Mouse (Mus musculus): ENCODE measurements at regions not wholly inside any gene's neighbourhood (a gene's known extent, or its start where the extent isn't known, plus 50 kb on each side); places are given as distances from the start of the nearest gene placed in this dataset.

DNA sequence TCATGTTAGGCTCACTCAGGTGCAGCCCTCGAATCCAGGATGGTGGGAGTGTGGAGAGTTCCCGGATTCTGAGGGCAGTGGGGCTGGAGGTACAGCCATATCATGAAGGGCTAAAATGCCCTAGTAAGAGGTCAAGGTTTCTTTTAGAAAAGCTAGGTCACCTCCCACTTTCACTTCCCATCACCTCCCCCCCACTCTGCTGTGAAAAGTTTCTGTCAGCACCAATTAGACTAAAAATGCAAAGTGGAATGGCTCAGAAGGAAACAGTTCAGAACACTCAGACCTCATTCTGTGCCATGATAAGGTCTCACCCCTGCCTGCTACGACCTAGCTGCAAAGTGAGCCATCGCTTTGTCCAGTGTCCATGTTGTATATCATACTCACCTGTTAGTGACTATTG, 448.7 kb upstream of the Hs6st1 start:
- H3K9ac ChIP-seq (ENCODE audit: low read length), result no peak overlapping the region
- no peaks in the 10 kb centered on the region for H3K27me3 ChIP-seq (ENCODE audit: control insufficient read depth, insufficient read depth, low read length)
- TF ChIP-seq CTCF (IDR thresholded peaks at IDR 0.05; ENCODE audit: low read depth) (no peak), EP300 (optimal IDR thresholded peaks at IDR 0.05) (no peak)
- ATAC-seq (ENCODE audit: low FRiP score, low TSS enrichment) (no peak), DNase-seq (ENCODE audit: low spot score) (no peak)
- H3K9me3 ChIP-seq (ENCODE audit: control insufficient read depth, low read length), result no peaks in the 10 kb centered on the region
- no peak overlapping the region for H3K27ac ChIP-seq (replicated peaks)
- WGBS, result 83% methylated on average over 4 of the region's 4 CpGs
- H3K4me2 ChIP-seq (replicated peaks; ENCODE audit: low read depth), result no peak overlapping the region
- H3K36me3 ChIP-seq (ENCODE audit: control insufficient read depth, insufficient read depth, low read length), result no peaks in the 10 kb centered on the region
- H3K4me1 ChIP-seq (replicated peaks; ENCODE audit: control insufficient read depth, insufficient read depth), result no peaks in the 10 kb centered on the region
- no peak overlapping the region for H3K4me3 ChIP-seq (ENCODE audit: low read depth, low read length)

DNA sequence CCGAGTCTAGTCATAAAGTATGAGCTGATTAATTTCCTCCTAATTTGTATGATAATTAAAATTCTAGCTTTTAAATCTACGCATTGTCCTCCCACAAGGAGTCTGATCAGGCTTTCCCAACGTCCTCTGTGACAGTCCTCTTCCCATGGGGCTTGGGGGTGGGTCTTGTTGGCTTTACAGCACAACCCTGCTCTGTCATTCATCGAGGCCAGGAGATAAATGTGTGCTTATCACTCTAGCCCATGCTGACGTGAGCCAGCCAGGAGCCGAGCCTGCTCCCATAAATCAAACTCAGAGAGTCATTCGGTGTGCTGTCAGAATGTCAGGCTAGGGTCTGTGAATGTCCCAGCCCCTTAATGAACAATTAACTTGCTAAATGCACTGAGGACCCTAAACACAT, 425.6 kb upstream of the Hs6st1 start:
- no peak overlapping the region for H3K9ac ChIP-seq (ENCODE audit: low read length)
- no peak overlapping the region for H3K4me2 ChIP-seq (replicated peaks; ENCODE audit: low read depth)
- DNase-seq (ENCODE audit: low spot score) (no peak), ATAC-seq (ENCODE audit: low FRiP score, low TSS enrichment) (no peak)
- H3K4me3 ChIP-seq (ENCODE audit: low read depth, low read length), result no peak overlapping the region
- TF ChIP-seq CTCF (IDR thresholded peaks at IDR 0.05; ENCODE audit: low read depth) (no peak), EP300 (optimal IDR thresholded peaks at IDR 0.05) (no peak)
- H3K27ac ChIP-seq (replicated peaks), result no peak overlapping the region
- H3K9me3 ChIP-seq (ENCODE audit: control insufficient read depth, low read length), result no peaks in the 10 kb centered on the region
- H3K36me3 ChIP-seq (ENCODE audit: control insufficient read depth, insufficient read depth, low read length), result no peaks in the 10 kb centered on the region
- 28% methylated on average over 7 of the region's 7 CpGs for WGBS
- H3K4me1 ChIP-seq (replicated peaks; ENCODE audit: control insufficient read depth, insufficient read depth), result no peaks in the 10 kb centered on the region
- H3K27me3 ChIP-seq (ENCODE audit: control insufficient read depth, insufficient read depth, low read length), result no peaks in the 10 kb centered on the region

DNA sequence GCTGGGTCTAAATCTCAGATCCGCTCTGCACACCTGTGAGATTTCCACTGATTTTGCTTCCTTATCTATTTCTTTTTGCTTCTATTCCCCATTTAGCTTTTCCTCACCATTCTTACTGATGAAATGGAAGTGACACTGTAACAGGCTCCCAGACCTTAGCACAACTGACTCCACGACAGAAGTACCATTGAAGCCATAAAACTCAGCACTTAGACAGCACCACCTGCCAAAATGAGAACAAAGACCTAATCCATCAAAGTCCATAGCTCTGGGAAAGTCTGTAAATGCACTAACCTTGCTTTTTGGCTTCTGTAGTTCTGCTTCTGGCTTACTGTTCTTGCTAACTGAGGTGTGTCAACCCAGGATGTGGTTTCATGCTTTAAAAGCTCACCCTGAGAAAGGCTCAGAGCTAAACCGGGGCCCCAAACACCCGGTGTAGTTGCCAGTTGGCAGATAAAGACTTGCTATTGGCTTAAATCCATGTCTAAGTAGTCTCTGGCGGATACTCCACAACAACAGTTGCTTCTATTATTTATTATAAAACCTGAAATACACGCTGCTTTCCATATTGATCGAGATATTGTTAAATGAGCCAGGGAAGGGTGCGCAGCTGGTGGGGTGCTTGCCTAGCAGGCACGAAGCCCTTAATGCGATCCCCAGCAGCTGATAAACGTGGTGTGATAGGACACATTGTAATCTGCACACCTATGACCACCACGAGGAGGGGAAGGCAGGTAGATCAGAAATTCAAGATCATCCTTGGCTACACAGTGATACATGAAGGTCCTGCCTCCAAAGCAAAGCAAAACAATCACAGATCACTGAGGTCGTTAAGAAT, 414.9 kb upstream of the Hs6st1 start:
- no peak overlapping the region for H3K27ac ChIP-seq (replicated peaks)
- H3K9ac ChIP-seq (ENCODE audit: low read length), result no peak overlapping the region
- H3K4me2 ChIP-seq (replicated peaks; ENCODE audit: low read depth), result no peak overlapping the region
- ATAC-seq (ENCODE audit: low FRiP score, low TSS enrichment) (no peak), DNase-seq (ENCODE audit: low spot score) (no peak)
- H3K9me3 ChIP-seq (ENCODE audit: control insufficient read depth, low read length), result no peaks in the 10 kb centered on the region
- H3K4me1 ChIP-seq (replicated peaks; ENCODE audit: control insufficient read depth, insufficient read depth), result no peaks in the 10 kb centered on the region
- WGBS, result 64% methylated on average over 13 of the region's 13 CpGs
- TF ChIP-seq EP300 (optimal IDR thresholded peaks at IDR 0.05) (no peak), CTCF (IDR thresholded peaks at IDR 0.05; ENCODE audit: low read depth) (no peak)
- no peak overlapping the region for H3K4me3 ChIP-seq (ENCODE audit: low read depth, low read length)
- no peaks in the 10 kb centered on the region for H3K27me3 ChIP-seq (ENCODE audit: control insufficient read depth, insufficient read depth, low read length)
- H3K36me3 ChIP-seq (ENCODE audit: control insufficient read depth, insufficient read depth, low read length), result no peaks in the 10 kb centered on the region

DNA sequence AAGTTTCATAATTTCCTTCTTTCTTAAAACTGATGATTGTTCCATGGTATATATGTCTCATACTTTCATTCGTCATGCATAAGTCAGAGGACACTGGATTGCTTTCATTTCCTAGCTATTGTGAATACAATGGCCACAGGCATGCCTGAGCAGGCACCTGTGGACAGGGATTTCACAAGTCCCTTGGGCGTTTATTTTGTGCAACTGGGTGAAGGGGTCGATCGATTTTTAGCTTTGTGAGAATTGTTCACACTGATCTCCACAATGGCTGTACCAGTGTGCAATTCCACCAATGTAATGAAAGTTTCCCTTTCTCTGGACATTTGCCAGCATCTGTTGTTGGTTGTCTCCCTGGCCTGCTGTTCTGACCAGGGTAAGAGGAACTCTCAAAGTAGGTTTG, 405.2 kb upstream of the Hs6st1 start:
- Histone ChIP-seq H3K4me2 (replicated peaks; ENCODE audit: low read depth) (no peak overlapping the region), H3K27me3 (ENCODE audit: control insufficient read depth, insufficient read depth, low read length) (no peaks in the 10 kb centered on the region), H3K9me3 (ENCODE audit: control insufficient read depth, low read length) (no peaks in the 10 kb centered on the region), H3K4me3 (ENCODE audit: low read depth, low read length) (no peak overlapping the region), H3K4me1 (replicated peaks; ENCODE audit: control insufficient read depth, insufficient read depth) (no peaks in the 10 kb centered on the region), H3K27ac (replicated peaks) (no peak overlapping the region), H3K9ac (ENCODE audit: low read length) (no peak overlapping the region), H3K36me3 (ENCODE audit: control insufficient read depth, insufficient read depth, low read length) (no peaks in the 10 kb centered on the region)
- 63% methylated on average over 4 of the region's 4 CpGs for WGBS
- no peak for TF ChIP-seq CTCF (IDR thresholded peaks at IDR 0.05; ENCODE audit: low read depth)
- no peak for TF ChIP-seq EP300 (optimal IDR thresholded peaks at IDR 0.05)
- ATAC-seq (ENCODE audit: low FRiP score, low TSS enrichment), result no peak
- DNase-seq (ENCODE audit: low spot score), result no peak

DNA sequence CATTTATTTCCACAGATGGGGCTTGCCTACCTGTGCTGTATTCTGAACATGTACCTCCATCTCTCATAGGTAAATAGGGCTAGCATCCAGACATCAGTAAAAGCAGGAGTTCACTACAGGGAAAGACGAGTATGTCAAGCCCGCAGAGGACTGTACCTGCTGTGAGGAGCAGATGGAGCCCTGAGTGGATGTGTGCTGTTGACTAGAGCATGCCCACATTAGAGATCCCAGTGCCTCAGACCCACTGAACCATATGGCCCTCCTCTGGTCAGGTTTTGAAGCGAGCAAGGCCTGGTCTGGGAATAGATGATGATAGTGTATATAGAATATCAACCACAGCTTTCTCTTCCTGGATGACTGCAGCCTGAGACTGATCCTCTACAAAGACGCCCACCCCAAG, 394.7 kb upstream of the Hs6st1 start:
- Histone ChIP-seq H3K27me3 (ENCODE audit: control insufficient read depth, insufficient read depth, low read length) (no peaks in the 10 kb centered on the region), H3K9me3 (ENCODE audit: control insufficient read depth, low read length) (no peaks in the 10 kb centered on the region), H3K4me2 (replicated peaks; ENCODE audit: low read depth) (no peak overlapping the region), H3K4me1 (replicated peaks; ENCODE audit: control insufficient read depth, insufficient read depth) (no peaks in the 10 kb centered on the region), H3K4me3 (ENCODE audit: low read depth, low read length) (no peak overlapping the region), H3K36me3 (ENCODE audit: control insufficient read depth, insufficient read depth, low read length) (no peaks in the 10 kb centered on the region), H3K9ac (ENCODE audit: low read length) (no peak overlapping the region), H3K27ac (replicated peaks) (no peak overlapping the region)
- TF ChIP-seq CTCF (IDR thresholded peaks at IDR 0.05; ENCODE audit: low read depth), result no peak
- no peak for TF ChIP-seq EP300 (optimal IDR thresholded peaks at IDR 0.05)
- WGBS, result 90% methylated on average over 4 of the region's 4 CpGs
- ATAC-seq (ENCODE audit: low FRiP score, low TSS enrichment) (no peak), DNase-seq (ENCODE audit: low spot score) (no peak)

DNA sequence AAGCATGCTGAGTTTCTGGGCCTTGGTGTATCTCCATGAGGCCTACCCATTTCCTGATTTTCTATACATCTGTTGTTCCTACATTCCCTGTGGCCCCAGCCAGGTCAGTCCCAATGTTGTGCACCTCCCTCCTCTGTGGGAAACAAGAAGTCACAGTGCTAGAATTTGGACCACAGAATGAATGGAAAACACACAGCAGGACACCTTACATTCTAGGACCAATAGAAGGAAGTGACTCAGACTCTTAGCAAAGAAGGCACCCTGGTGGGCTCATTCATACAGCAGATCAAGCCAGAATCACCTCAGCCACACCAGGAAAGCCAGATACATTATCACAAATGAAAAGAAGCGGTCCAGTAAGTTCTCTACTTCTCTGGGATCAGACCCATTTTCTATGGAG, 394.2 kb upstream of the Hs6st1 start:
- WGBS, result 86% methylated on average over 1 of the region's 1 CpGs
- TF ChIP-seq EP300 (optimal IDR thresholded peaks at IDR 0.05) (no peak), CTCF (IDR thresholded peaks at IDR 0.05; ENCODE audit: low read depth) (no peak)
- no peaks in the 10 kb centered on the region for H3K4me1 ChIP-seq (replicated peaks; ENCODE audit: control insufficient read depth, insufficient read depth)
- H3K36me3 ChIP-seq (ENCODE audit: control insufficient read depth, insufficient read depth, low read length), result no peaks in the 10 kb centered on the region
- H3K4me3 ChIP-seq (ENCODE audit: low read depth, low read length), result no peak overlapping the region
- no peaks in the 10 kb centered on the region for H3K27me3 ChIP-seq (ENCODE audit: control insufficient read depth, insufficient read depth, low read length)
- no peak for ATAC-seq (ENCODE audit: low FRiP score, low TSS enrichment)
- H3K4me2 ChIP-seq (replicated peaks; ENCODE audit: low read depth), result no peak overlapping the region
- no peak overlapping the region for H3K27ac ChIP-seq (replicated peaks)
- H3K9me3 ChIP-seq (ENCODE audit: control insufficient read depth, low read length), result no peaks in the 10 kb centered on the region
- H3K9ac ChIP-seq (ENCODE audit: low read length), result no peak overlapping the region
- no peak for DNase-seq (ENCODE audit: low spot score)

Measured in stomach, postnatal 0 days (tissue).